Mouse (Mus musculus) kidney, embryonic 14.5 days (tissue): ENCODE results near the gene Aftph. TPM values are rescaled to one million over a fixed set of nuclear protein-coding genes. Genes with fewer than 3 reads are reported as not detected.
A peak's percentile ranks its signal among the peaks of the same experiment; 100 is the strongest.

Source experiments
- ATAC-seq: fragments of 200-750 bp; cut with Nextera tagmentation; 2 replicates; pipeline ENCODE4 v1.8.0; 2017; ENCODE audit warnings: moderate number of reproducible peaks, mild to moderate bottlenecking, moderate TSS enrichment, moderate library complexity; ENCODE audit not compliant: low FRiP score, low TSS enrichment
- H3K27ac ChIP-seq: fragments of 300-500 bp; sonication (generic); 2 replicates; pipeline ENCODE4 v1.5.1; 2014; ENCODE audit warnings: low read depth, mild to moderate bottlenecking, low read length, moderate library complexity, mixed read lengths
- H3K27me3 ChIP-seq: fragments of 300-500 bp; sonication (generic); 2 replicates; pipeline ENCODE4 v1.6.1; 2014; ENCODE audit warnings: mild to moderate bottlenecking, low read length; ENCODE audit not compliant: control insufficient read depth, insufficient read depth
- H3K36me3 ChIP-seq: fragments of 300-500 bp; sonication (generic); 2 replicates; pipeline ENCODE4 v1.6.1; 2014; ENCODE audit warnings: low read length, mixed read lengths; ENCODE audit not compliant: control insufficient read depth, insufficient read depth
- H3K4me1 ChIP-seq: fragments of 300-500 bp; sonication (generic); 2 replicates; pipeline ENCODE4 v1.6.1; 2014; ENCODE audit warnings: low read length, mixed read lengths; ENCODE audit not compliant: control insufficient read depth, insufficient read depth
- H3K4me2 ChIP-seq: fragments of 300-500 bp; sonication (generic); replicated peaks from 2 replicates; pipeline ENCODE4 v1.6.1; 2014; ENCODE audit warnings: low read depth, mild to moderate bottlenecking, low read length
- H3K4me3 ChIP-seq: fragments of 300-500 bp; sonication (generic); 2 replicates; pipeline ENCODE4 v1.5.1; 2014; ENCODE audit warnings: mild to moderate bottlenecking, low read length
- H3K9ac ChIP-seq: fragments of 300-500 bp; sonication (generic); 2 replicates; pipeline ENCODE4 v1.6.1; 2014; ENCODE audit warnings: low read depth, mild to moderate bottlenecking, low read length, moderate library complexity
- H3K9me3 ChIP-seq: fragments of 300-500 bp; sonication (generic); 2 replicates; pipeline ENCODE4 v1.6.1; 2016; ENCODE audit warnings: low read length; ENCODE audit not compliant: control insufficient read depth
- whole genome bisulfite sequencing: fragments of 180-500 bp; shearing (Covaris S2); extraction: QIAGEN DNeasy Blood & Tissue Kit; methylation state at CpG from one replicate; pipeline ENCODE4 v1.1.7; 2014; 5-methylcytosine and 5-hydroxymethylcytosine counted together
- polyA plus RNA-seq: library from polyadenylated mRNA; unstranded; fragments of >200 nt; fragmentation: Nextera tagmentation; extraction: Ambion mirVana; gene quantifications from 2 replicates; pipeline ENCODE4 v1.2.1, GENCODE M21; 2014

Gene Aftph
- polyA plus RNA-seq, 1 experiment from 2014 or later = 24.5 TPM

DNA sequence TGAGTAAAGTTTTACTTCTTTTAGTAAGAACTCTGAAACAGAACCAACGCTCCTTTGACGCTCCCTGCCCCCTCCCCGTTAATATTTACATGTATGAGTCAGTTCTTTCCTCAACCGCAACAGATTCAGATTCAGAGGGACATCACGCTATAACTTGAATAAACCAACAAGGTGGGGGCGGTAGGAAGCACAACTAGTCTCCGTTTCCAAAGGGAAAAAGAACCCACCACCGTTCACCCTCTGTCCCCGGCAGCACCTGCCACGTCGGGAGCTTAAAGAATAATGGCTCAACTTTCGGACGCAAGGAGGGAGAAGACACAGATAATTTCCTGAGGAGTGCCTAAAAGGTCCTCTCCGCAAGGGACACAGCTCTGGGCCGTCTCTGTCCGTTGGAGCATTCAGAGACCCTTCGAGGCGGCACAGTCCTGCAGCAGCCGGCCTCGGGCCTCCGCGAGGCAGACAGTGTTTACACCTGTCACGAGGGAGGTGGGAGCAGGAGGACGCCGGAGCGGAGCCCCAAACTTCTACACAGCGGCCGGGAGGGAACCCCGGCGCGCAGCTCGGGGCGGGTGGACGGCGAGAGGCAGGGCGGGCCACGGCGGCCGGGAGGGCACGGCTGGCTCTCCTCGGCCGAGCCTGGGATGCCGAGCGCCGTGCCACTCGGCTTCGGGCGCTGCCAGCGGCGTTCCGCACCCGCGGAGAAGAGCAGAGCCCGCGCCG is 748 bp downstream of the Aftph start:
- WGBS = under 1% methylated on average over 45 of the region's 56 CpGs
- no peaks in the 10 kb centered on the region for H3K9me3 ChIP-seq
- H3K4me3 ChIP-seq = peak overlapping the region; percentile 82
- 0 out of 2 replicates have a peak, but pooled peaks cover 5% of the 10 kb centered on the region for H3K4me1 ChIP-seq
- no peaks in the 10 kb centered on the region for H3K36me3 ChIP-seq
- peak overlapping the region; percentile 92 for H3K27ac ChIP-seq
- peak overlapping the region; percentile 79 for H3K4me2 ChIP-seq
- H3K9ac ChIP-seq = peak overlapping the region; percentile 88
- H3K27me3 ChIP-seq = no peaks in the 10 kb centered on the region
- peak; percentile 48; the same call in 1 of the 2 replicates for ATAC-seq

- Histone ChIP-seq H3K9ac (peak overlapping the region; percentile 18; the same call in 1 of the 2 replicates), H3K4me1 (peaks cover 11% of the 10 kb centered on the region), H3K36me3 (no peaks in the 10 kb centered on the region), H3K27me3 (no peaks in the 10 kb centered on the region), H3K27ac (no peak overlapping the region), H3K9me3 (no peaks in the 10 kb centered on the region), H3K4me3 (no peak overlapping the region), H3K4me2 (no peak overlapping the region)
- no peak for ATAC-seq
- WGBS = 27% methylated on average over 3 of the region's 3 CpGs
Observed at GRCm38 (mm10) chr11:20734066-20734465, 7.3 kb downstream of the Aftph start.

GRCm38 (mm10) chr11:20733486-20734030 is 7.8 kb downstream of the Aftph start:
- Histone ChIP-seq H3K9ac (peak overlapping the region; percentile 18; the same call in 1 of the 2 replicates), H3K9me3 (no peaks in the 10 kb centered on the region), H3K4me2 (no peak overlapping the region), H3K36me3 (no peaks in the 10 kb centered on the region), H3K27ac (no peak overlapping the region), H3K4me1 (peaks cover 11% of the 10 kb centered on the region), H3K27me3 (no peaks in the 10 kb centered on the region), H3K4me3 (no peak overlapping the region)
- no peak for ATAC-seq
- WGBS = 47% methylated on average over 3 of the region's 3 CpGs

- no peaks in the 10 kb centered on the region for H3K9me3 ChIP-seq
- H3K4me3 ChIP-seq = no peak overlapping the region
- peaks cover 7% of the 10 kb centered on the region; the same call in 1 of the 2 replicates for H3K4me1 ChIP-seq
- ATAC-seq = no peak
- 93% methylated on average over 1 of the region's 1 CpGs for WGBS
- H3K36me3 ChIP-seq = peaks cover 20% of the 10 kb centered on the region
- H3K9ac ChIP-seq = no peak overlapping the region
- no peak overlapping the region for H3K4me2 ChIP-seq
- H3K27ac ChIP-seq = no peak overlapping the region
- H3K27me3 ChIP-seq = no peaks in the 10 kb centered on the region
Observed at GRCm38 (mm10) chr11:20729403-20729802, 12.0 kb downstream of the Aftph start.

DNA sequence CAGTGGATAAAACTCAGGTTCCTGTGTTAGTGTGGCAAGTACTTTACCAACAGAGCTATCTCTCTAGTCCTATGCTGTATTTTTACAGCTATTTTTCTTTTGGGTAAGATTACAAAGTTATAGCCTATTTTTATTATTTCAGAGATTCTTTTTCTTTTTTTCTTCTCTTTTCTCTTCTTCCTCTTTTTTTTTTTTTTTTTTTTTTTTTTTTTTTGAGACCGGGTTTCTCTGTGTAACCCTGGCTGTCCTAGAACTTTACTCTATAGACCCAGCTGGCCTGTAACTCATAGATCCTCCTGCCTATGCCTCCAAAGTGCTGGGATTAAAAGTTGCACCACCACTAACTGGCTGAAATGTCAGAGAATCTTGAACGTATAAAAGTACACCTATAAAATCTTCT is 13.3 kb downstream of the Aftph start:
- Histone ChIP-seq H3K4me3 (no peak overlapping the region), H3K4me2 (no peak overlapping the region), H3K9me3 (no peaks in the 10 kb centered on the region), H3K36me3 (peaks cover 20% of the 10 kb centered on the region), H3K27ac (no peak overlapping the region), H3K4me1 (no peaks in the 10 kb centered on the region), H3K9ac (no peak overlapping the region), H3K27me3 (no peaks in the 10 kb centered on the region)
- no peak for ATAC-seq
- 87% methylated on average over 2 of the region's 2 CpGs for WGBS

- no peaks in the 10 kb centered on the region for H3K4me1 ChIP-seq
- no peak overlapping the region for H3K9ac ChIP-seq
- H3K4me3 ChIP-seq = no peak overlapping the region
- WGBS = 85% methylated on average over 5 of the region's 5 CpGs
- H3K36me3 ChIP-seq = peaks cover 25% of the 10 kb centered on the region
- H3K27ac ChIP-seq = no peak overlapping the region
- no peaks in the 10 kb centered on the region for H3K27me3 ChIP-seq
- ATAC-seq = no peak
- H3K4me2 ChIP-seq = no peak overlapping the region
- H3K9me3 ChIP-seq = no peaks in the 10 kb centered on the region
Observed at GRCm38 (mm10) chr11:20723572-20723971, 17.8 kb downstream of the Aftph start.

- ATAC-seq = no peak
- no peak overlapping the region for H3K27ac ChIP-seq
- H3K36me3 ChIP-seq = peaks cover 8% of the 10 kb centered on the region
- no peaks in the 10 kb centered on the region for H3K27me3 ChIP-seq
- no peaks in the 10 kb centered on the region for H3K9me3 ChIP-seq
- 77% methylated on average over 9 of the region's 9 CpGs for WGBS
- H3K9ac ChIP-seq = no peak overlapping the region
- no peaks in the 10 kb centered on the region for H3K4me1 ChIP-seq
- H3K4me2 ChIP-seq = no peak overlapping the region
- H3K4me3 ChIP-seq = no peak overlapping the region
Observed at GRCm38 (mm10) chr11:20712068-20712671, 29.2 kb downstream of the Aftph start.

GRCm38 (mm10) chr11:20691000-20691399 is 50.4 kb downstream of the Aftph start:
- Histone ChIP-seq H3K27ac (no peak overlapping the region), H3K4me1 (no peaks in the 10 kb centered on the region), H3K9me3 (no peaks in the 10 kb centered on the region), H3K4me2 (no peak overlapping the region), H3K36me3 (peaks cover 6% of the 10 kb centered on the region; the same call in 1 of the 2 replicates), H3K9ac (no peak overlapping the region), H3K4me3 (no peak overlapping the region), H3K27me3 (no peaks in the 10 kb centered on the region)
- ATAC-seq = peak; percentile 68; the same call in 1 of the 2 replicates
- WGBS = 6% methylated on average over 4 of the region's 4 CpGs

DNA sequence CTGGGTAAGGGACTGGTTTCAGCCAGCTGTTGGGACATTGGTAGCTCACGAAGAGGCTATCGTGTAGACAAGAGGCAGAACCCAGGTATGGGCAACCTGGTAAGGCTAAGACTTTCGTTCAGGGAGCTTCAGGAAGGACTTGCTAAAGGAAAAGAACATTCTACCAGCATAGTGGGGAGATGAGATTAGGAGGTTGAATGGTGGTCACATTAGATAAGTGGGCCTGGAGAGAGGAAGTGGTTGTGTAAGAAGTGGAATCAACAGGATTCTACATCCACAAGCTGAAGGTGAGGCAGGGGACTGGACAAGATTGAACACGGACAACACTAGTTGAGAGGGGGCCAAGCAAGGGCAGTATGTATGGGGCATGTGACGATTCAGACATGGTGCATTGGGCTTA is 59.7 kb downstream of the Aftph start:
- Histone ChIP-seq H3K27me3 (no peaks in the 10 kb centered on the region), H3K4me3 (no peak overlapping the region), H3K4me2 (no peak overlapping the region), H3K9ac (no peak overlapping the region), H3K9me3 (no peaks in the 10 kb centered on the region), H3K4me1 (no peaks in the 10 kb centered on the region), H3K36me3 (peaks cover 7% of the 10 kb centered on the region; the same call in 1 of the 2 replicates), H3K27ac (no peak overlapping the region)
- no peak for ATAC-seq
- 91% methylated on average over 5 of the region's 5 CpGs for whole genome bisulfite sequencing
